Mouse (Mus musculus) ES-Bruce4 (cell line): ENCODE measurements around the gene Uchl4. TPM values are rescaled to one million over a fixed set of nuclear protein-coding genes. Genes with fewer than 3 reads are reported as not detected.
A peak's percentile ranks its signal among the peaks of the same experiment; 100 is the strongest.

Experiments
- H3K27ac ChIP-seq: 2 replicates; pipeline ENCODE4 v1.5.1; 2012; ENCODE audit warnings: low read length, inconsistent platforms; ENCODE audit not compliant: insufficient read depth
- H3K27me3 ChIP-seq: 2 replicates; pipeline ENCODE4 v1.6.1; 2012; ENCODE audit warnings: mild to moderate bottlenecking, low read length, inconsistent platforms; ENCODE audit not compliant: control insufficient read depth, poor library complexity, insufficient read depth, severe bottlenecking
- H3K36me3 ChIP-seq: 2 replicates; pipeline ENCODE4 v1.6.1; 2012; ENCODE audit warnings: inconsistent platforms, mild to moderate bottlenecking, low read length, moderate library complexity; ENCODE audit not compliant: control insufficient read depth, poor library complexity, insufficient read depth, severe bottlenecking
- H3K4me1 ChIP-seq: one replicate; pipeline ENCODE4 v1.8.1; 2011; ENCODE audit warnings: low read length; ENCODE audit not compliant: control insufficient read depth, insufficient read depth
- H3K4me3 ChIP-seq: 2 replicates; pipeline ENCODE4 v1.5.1; 2011; ENCODE audit warnings: low read depth, mild to moderate bottlenecking, low read length
- H3K9ac ChIP-seq: 2 replicates; pipeline ENCODE4 v1.6.1; 2012; ENCODE audit warnings: low read depth, mild to moderate bottlenecking, inconsistent platforms; ENCODE audit not compliant: poor library complexity, severe bottlenecking
- H3K9me3 ChIP-seq: replicated peaks from 2 replicates; pipeline ENCODE4 v1.6.1; 2012; ENCODE audit warnings: mild to moderate bottlenecking, low read length, inconsistent platforms; ENCODE audit not compliant: control insufficient read depth, poor library complexity, insufficient read depth, severe bottlenecking
- CTCF ChIP-seq: IDR thresholded peaks from one replicate; pipeline ENCODE4 v1.8.1; 2011; ENCODE audit warnings: low read depth, low read length
- EP300 ChIP-seq: IDR thresholded peaks from 2 replicates; pipeline ENCODE4 v1.6.1; 2011; ENCODE audit warnings: low read depth, low read length; ENCODE audit not compliant: insufficient read depth
- POLR2A ChIP-seq: IDR thresholded peaks from one replicate; pipeline ENCODE4 v1.8.1; 2011; ENCODE audit warnings: low read length; ENCODE audit not compliant: insufficient read depth
- polyA plus RNA-seq: library from polyadenylated mRNA; stranded (reverse); fragments of >200 nt; gene quantifications from 2 replicates; pipeline ENCODE4 v1.2.4, GENCODE M21; 2011; ENCODE audit warnings: low read depth; ENCODE audit not compliant: missing spikeins, insufficient read depth, insufficient read length

Uchl4 gene
- polyA plus RNA-seq, 1 experiment = 13.2 TPM

GRCm38 (mm10) chr9:64281105-64281780, 46.2 kb downstream of the Uchl4 start, which contains the start of gene Tipin:
Gene Tipin, plus strand, starts transcription at chr9:64281581.
- Histone ChIP-seq H3K27me3 (no peaks in the 10 kb centered on the region), H3K9me3 (no peaks in the 10 kb centered on the region), H3K9ac (peak within 1 kb of the TSS; percentile 88), H3K36me3 (peaks cover 10% of the 10 kb centered on the region), H3K4me1 (no peaks in the 10 kb centered on the region), H3K4me3 (peak within 1 kb of the TSS; percentile 97), H3K27ac (peak within 1 kb of the TSS; percentile 35)
- TF ChIP-seq CTCF = no peak
- peak; percentile 93 for TF ChIP-seq POLR2A
- no peak for TF ChIP-seq EP300

GRCm38 (mm10) chr9:64281781-64282178, 46.8 kb downstream of the Uchl4 start:
- H3K9ac ChIP-seq = peak overlapping the region; percentile 88
- H3K36me3 ChIP-seq = peaks cover 12% of the 10 kb centered on the region
- H3K9me3 ChIP-seq = no peaks in the 10 kb centered on the region
- H3K4me1 ChIP-seq = no peaks in the 10 kb centered on the region
- H3K27ac ChIP-seq = peak overlapping the region; percentile 6; the same call in 1 of the 2 replicates
- no peaks in the 10 kb centered on the region for H3K27me3 ChIP-seq
- no peak for TF ChIP-seq POLR2A
- TF ChIP-seq EP300 = no peak
- no peak for TF ChIP-seq CTCF
- peak overlapping the region; percentile 97 for H3K4me3 ChIP-seq

GRCm38 (mm10) chr9:64282404-64282987, 47.5 kb downstream of the Uchl4 start:
- Histone ChIP-seq H3K9me3 (no peaks in the 10 kb centered on the region), H3K27ac (peak overlapping the region; percentile 35), H3K4me3 (peak overlapping the region; percentile 97), H3K27me3 (no peaks in the 10 kb centered on the region), H3K4me1 (no peaks in the 10 kb centered on the region), H3K36me3 (peaks cover 17% of the 10 kb centered on the region), H3K9ac (peak overlapping the region; percentile 88)
- TF ChIP-seq EP300 (no peak), CTCF (no peak), POLR2A (no peak)

Other genes starting within 250 kb of the Uchl4 start
- 2.7 and 4.7 TPM in 2 replicates for gene Smad6, start 213.1 kb upstream of the Uchl4 start, polyA plus RNA-seq
- gene Lctl, start 118.1 kb upstream of the Uchl4 start, polyA plus RNA-seq = 0.49 and 0.58 TPM in 2 replicates
- 162 and 167 TPM in 2 replicates for gene Zwilch, start 62.1 kb upstream of the Uchl4 start, polyA plus RNA-seq
- 3,123 and 3,163 TPM in 2 replicates for gene Rpl4, start 61.8 kb upstream of the Uchl4 start, polyA plus RNA-seq
- gene Snapc5, start 55.9 kb upstream of the Uchl4 start, polyA plus RNA-seq = 37.0 and 37.1 TPM in 2 replicates
- gene Map2k1, start 18.4 kb downstream of the Uchl4 start, polyA plus RNA-seq = 80.1 and 85.7 TPM in 2 replicates
- gene Tipin, start 46.4 kb downstream of the Uchl4 start, polyA plus RNA-seq = 148 and 152 TPM in 2 replicates
- gene Dis3l, start 106.1 kb downstream of the Uchl4 start, polyA plus RNA-seq = 9.3 and 10.4 TPM in 2 replicates
- gene Megf11, start 150.4 kb downstream of the Uchl4 start, polyA plus RNA-seq = 0.40 and 0.94 TPM in 2 replicates